Mouse (Mus musculus) liver, adult (tissue): ENCODE results near the gene Nab2.
A peak's percentile ranks its signal among the peaks of the same experiment; 100 is the strongest.

Experiments used
- GATA4 ChIP-seq: IDR thresholded peaks from 2 replicates; pipeline ENCODE4 v1.6.1; 2014; ENCODE audit warnings: mild to moderate bottlenecking, low read length; ENCODE audit not compliant: insufficient replicate concordance

Gene Nab2

GRCm38 (mm10) chr10:127640421-127640820 is 27.9 kb downstream of the Nab2 start:
- TF ChIP-seq GATA4 = no peak

DNA sequence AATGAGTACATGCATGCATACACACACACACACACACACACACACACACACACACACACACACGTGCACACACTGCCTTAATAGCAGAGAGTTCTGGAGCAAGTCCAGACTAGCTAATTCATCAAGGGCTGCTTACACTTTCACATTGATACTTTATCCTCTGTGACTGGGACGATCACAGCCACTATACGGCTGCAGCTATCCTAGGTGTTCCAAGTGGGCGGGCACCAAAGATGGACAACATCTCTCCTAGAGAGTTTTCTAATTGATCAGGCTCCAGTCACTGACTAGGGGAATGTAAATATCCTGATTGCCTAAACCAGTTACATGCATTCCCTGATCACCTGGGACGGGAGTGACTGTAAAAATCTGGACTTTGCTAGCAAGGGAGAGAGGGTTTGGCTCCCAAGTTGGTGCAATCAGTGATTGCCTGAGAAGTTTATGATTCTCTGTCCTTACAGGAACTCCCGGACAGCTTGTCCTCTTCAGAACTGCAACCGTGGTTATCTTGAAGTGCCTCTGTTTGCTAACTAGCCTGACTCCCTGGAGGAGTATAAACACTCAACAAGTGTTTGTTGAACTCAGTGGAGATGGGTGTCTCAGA is 35.6 kb downstream of the Nab2 start:
- peak; percentile 62; the same call in 1 of the 2 replicates for TF ChIP-seq GATA4

GRCm38 (mm10) chr10:127631261-127632214 is 36.8 kb downstream of the Nab2 start:
- no peak for TF ChIP-seq GATA4

DNA sequence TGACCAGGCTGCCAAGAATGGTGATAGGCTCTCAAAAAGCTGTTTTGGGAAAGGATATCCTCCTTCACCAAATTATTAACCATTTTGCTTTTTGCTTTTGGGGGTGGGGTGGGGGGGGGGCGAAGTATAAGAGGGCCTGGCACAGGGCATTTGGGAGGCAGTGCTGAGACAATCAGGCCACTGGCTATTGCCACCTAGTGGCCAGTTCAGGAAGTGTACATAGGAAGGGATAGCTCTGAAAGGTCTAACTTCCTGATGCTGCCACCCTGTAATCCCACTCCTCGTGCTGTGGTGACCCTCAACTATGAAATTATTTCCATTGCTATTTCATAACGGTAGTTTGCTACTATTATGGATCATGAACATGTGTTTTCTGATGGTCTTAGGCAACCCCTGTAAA is 41.9 kb downstream of the Nab2 start:
- no peak for TF ChIP-seq GATA4

GRCm38 (mm10) chr10:127623439-127624216 is 44.7 kb downstream of the Nab2 start:
- TF ChIP-seq GATA4 = no peak

- no peak for TF ChIP-seq GATA4
Measured at GRCm38 (mm10) chr10:127622661-127623060, 45.7 kb downstream of the Nab2 start.

DNA sequence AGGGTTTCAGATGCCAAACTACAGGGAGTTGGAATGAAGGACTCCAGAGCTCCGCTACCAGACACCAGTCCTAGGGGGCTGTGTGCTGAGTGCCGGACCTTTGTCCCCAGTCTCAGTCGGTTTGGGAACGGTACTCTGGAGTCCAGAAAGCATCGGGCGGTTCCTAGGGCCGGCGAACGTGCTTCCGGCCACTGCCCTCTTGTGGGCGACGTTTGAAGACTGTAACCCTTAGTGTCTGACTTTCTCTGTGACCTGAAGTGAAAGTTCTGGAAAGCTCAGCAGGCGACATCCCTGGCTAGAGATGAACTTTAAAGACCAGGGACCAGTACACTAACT is 46.3 kb downstream of the Nab2 start:
- TF ChIP-seq GATA4 = no peak

DNA sequence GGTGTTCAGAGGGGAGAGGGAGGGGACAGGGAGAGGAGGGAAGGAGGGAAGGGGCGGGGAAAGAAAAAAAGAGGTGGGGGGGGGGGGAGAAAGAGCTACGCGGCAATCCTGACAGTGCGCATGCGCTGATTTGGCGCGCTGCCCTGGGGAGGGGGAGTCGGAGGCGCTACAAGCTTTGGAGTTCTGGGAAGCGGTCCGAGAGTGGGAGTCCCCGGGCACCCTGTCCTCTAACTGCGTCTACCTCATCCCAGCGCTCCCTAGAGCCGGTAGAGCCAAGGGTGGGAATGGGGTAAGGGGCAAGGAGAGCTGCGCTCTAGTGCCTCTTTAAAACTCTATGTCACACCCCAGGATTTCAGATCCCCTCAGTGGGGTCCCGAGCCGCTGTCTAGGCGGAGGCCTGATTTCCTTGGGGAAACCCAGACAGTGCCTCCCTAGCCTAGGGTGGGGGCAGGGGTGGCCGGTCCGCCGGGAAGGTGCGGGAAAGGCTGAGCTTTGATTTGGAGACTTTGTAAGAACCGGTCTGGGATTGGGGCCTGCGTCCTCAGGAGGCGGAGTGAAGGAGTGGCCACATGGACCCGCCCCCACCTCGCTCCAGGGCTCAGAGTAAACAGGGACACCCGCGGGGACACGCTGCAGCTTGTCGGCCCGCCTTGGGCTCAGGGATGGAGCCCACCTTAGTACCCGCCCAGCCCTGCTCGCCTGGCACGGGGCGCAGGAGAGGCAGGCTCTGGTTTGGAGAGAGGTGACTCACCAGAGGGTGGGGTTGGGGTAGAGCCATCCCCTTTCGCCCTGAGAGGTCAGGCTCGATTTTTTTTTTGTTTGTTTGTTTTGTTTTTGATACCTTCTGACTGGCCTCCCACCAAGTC is 46.9 kb downstream of the Nab2 start:
- no peak; the same call in 1 of the 2 replicates for TF ChIP-seq GATA4

DNA sequence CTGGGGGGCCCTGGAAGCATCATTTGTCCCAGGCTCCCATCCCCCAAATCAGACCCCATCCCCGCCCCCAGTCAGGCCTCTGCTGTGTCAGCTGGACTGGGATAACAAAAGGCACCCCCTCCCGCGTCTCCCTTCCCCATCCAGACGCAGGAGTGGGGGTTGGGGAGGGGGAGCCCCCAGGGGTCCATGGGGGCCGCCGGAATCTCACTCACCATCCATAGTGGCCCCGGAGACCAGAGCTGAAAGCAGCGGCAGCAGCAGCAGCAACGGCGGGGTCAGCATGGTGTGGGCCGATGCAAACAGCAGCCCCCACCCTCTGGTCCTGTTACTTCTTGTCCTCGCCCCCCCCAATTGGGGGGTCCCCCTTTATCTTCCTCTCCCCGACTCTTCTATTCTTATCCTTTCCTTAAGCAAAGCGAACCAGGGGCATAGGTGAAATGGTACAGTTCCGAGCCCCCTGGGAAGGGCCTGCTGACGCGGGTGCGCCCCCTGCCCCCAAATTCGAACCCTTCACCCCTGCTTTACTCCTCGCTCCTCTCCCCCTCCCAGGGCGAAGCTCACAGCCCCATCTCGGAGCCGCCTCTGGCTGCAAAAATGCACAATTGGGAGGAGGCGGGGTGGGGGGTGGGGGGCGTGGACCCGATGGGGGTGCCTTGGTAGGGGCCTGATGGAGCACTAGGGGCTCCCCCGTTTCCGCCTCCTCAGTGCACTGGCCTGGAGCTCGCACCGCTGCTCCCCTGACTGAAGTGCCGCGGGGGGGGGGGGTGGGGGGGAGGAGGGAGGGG is 47.8 kb downstream of the Nab2 start, which contains the start of gene Lrp1:
TSS of gene Lrp1 (minus strand) at position 743 of the 785 bp plus-strand sequence.
- no peak for TF ChIP-seq GATA4

GRCm38 (mm10) chr10:127619941-127620405 is 48.4 kb downstream of the Nab2 start:
- TF ChIP-seq GATA4 = no peak

DNA sequence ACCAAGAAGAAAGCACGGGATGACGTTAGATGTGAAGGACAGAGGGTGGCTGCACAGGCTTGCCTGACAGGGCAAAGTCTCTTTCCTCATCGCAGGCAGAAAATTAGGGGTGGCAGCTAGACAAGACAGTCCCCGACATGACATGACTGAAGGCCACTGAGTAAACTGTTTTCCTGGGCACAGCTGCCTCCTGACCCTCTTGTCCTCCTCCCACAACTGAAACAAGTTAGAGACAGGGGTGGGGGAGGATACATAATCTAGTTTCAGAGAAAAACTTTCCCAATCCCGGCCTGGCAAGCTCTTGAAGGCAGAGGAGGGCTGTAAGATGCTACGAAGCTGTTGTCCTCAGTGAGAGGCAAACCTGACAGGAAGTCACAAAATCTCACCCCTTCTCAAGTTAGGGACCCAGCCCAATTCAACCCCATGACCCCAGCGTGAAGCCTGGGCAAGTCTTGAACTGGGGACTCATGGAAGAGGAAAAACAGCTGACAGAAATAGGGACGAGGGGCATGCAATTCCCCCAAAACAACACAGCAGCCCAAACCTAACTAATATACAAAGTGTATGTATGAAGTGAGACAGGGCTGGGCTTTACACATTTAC is 49.1 kb downstream of the Nab2 start:
- TF ChIP-seq GATA4 = no peak

DNA sequence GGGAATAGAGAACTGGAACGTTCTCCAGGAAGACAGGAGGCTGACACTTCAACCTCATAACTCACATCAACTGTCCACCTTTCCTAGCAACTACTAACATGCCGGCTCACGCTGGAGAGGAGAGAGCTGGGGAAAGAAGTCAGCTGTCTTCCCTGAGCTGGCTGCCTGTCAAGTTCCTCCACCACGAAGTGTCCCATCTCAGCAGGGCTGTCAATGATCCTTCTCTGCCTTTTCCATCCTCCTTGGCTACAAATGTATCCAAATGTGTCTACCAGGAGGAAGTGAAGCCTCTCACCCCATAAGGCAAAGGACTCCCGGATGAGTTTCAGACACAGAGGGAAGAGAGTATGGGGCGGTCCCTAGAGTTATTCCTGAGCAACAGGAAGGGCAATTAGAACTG is 50.2 kb downstream of the Nab2 start:
- TF ChIP-seq GATA4 = no peak

- TF ChIP-seq GATA4 = no peak
Measured at GRCm38 (mm10) chr10:127617294-127617693, 51.1 kb downstream of the Nab2 start.
